Mouse (Mus musculus) megakaryocyte progenitor cell, adult 5-6 weeks (primary cell): ENCODE measurements around the gene Usp19. TPM values are rescaled to one million over a fixed set of nuclear protein-coding genes. Genes with fewer than 3 reads are reported as not detected.

Experiments
- total RNA-seq, 2 experiments: library from RNA; stranded (forward) in 1 of 2; stranded (reverse) in 1 of 2; fragments of 157-497, 149-512 nt in 1 of 2; fragments of 200-1000 nt in 1 of 2; gene quantifications; 2 replicates each; pipeline versions ENCODE4 v1.2.3 to v1.2.4; 2015 to 2017

The Usp19 gene
- total RNA-seq, 2 experiments from 2014 or later, result 36.1 to 38.0 TPM

Other genes starting within 250 kb of the Usp19 start
- 16.1 and 16.5 TPM in 2 replicates for gene Dag1, start 226.6 kb upstream of the Usp19 start, total RNA-seq (2015)
- 3.8 and 4.7 TPM in 2 replicates for gene Dag1, start 226.6 kb upstream of the Usp19 start, total RNA-seq (2017)
- gene Nicn1, start 200.2 kb upstream of the Usp19 start, total RNA-seq (2015), result 9.0 and 10.5 TPM in 2 replicates
- gene Nicn1, start 200.2 kb upstream of the Usp19 start, total RNA-seq (2017), result 3.2 and 4.7 TPM in 2 replicates
- gene Amt, start 193.7 kb upstream of the Usp19 start, total RNA-seq (2015), result 0.37 and 0.85 TPM in 2 replicates
- 1.1 and 1.2 TPM in 2 replicates for gene Amt, start 193.7 kb upstream of the Usp19 start, total RNA-seq (2017)
- gene Rhoa, start 184.5 kb upstream of the Usp19 start, total RNA-seq (2015), result 261 and 298 TPM in 2 replicates
- gene Rhoa, start 184.5 kb upstream of the Usp19 start, total RNA-seq (2017), result 265 and 283 TPM in 2 replicates
- 12.8 and 13.2 TPM in 2 replicates for gene Tcta, start 184.4 kb upstream of the Usp19 start, total RNA-seq (2015)
- gene Tcta, start 184.4 kb upstream of the Usp19 start, total RNA-seq (2017), result 4.1 and 8.7 TPM in 2 replicates
- gene Gpx1, start 151.7 kb upstream of the Usp19 start, total RNA-seq (2015), result 2,374 and 2,432 TPM in 2 replicates
- gene Gpx1, start 151.7 kb upstream of the Usp19 start, total RNA-seq (2017), result 1,500 and 1,804 TPM in 2 replicates
- 108 and 145 TPM in 2 replicates for gene Usp4, start 142.7 kb upstream of the Usp19 start, total RNA-seq (2015)
- 50.9 and 55.0 TPM in 2 replicates for gene Usp4, start 142.7 kb upstream of the Usp19 start, total RNA-seq (2017)
- 0.49 TPM in 1 of 2 replicates, not detected in the other for gene 1700102P08Rik, start 97.8 kb upstream of the Usp19 start, total RNA-seq (2015)
- 0.46 TPM in 1 of 2 replicates, not detected in the other for gene 1700102P08Rik, start 97.8 kb upstream of the Usp19 start, total RNA-seq (2017)
- gene Ccdc36, start 62.1 kb upstream of the Usp19 start, total RNA-seq (2015), result 0.20 and 0.49 TPM in 2 replicates
- gene Ccdc36, start 62.1 kb upstream of the Usp19 start, total RNA-seq (2017), result 0.54 and 0.74 TPM in 2 replicates
- gene BC048562, start 54.1 kb upstream of the Usp19 start, total RNA-seq (2015), result not detected in 2 replicates
- not detected in 2 replicates for gene BC048562, start 54.1 kb upstream of the Usp19 start, total RNA-seq (2017)
- gene Ccdc71, start 30.1 kb upstream of the Usp19 start, total RNA-seq (2015), result 14.6 and 17.9 TPM in 2 replicates
- 13.7 and 14.8 TPM in 2 replicates for gene Ccdc71, start 30.1 kb upstream of the Usp19 start, total RNA-seq (2017)
- 0.46 and 1.1 TPM in 2 replicates for gene Klhdc8b, start 29.0 kb upstream of the Usp19 start, total RNA-seq (2015)
- 4.1 and 8.1 TPM in 2 replicates for gene Klhdc8b, start 29.0 kb upstream of the Usp19 start, total RNA-seq (2017)
- gene Lamb2, start 10.9 kb upstream of the Usp19 start, total RNA-seq (2015), result 0.05 and 0.32 TPM in 2 replicates
- 0.08 TPM in 1 of 2 replicates, not detected in the other for gene Lamb2, start 10.9 kb upstream of the Usp19 start, total RNA-seq (2017)
- gene Qars, start 17.1 kb downstream of the Usp19 start, total RNA-seq (2015), result 177 and 194 TPM in 2 replicates
- gene Qars, start 17.1 kb downstream of the Usp19 start, total RNA-seq (2017), result 184 and 188 TPM in 2 replicates
- 92.3 and 107 TPM in 2 replicates for gene Qrich1, start 26.2 kb downstream of the Usp19 start, total RNA-seq (2015)
- gene Qrich1, start 26.2 kb downstream of the Usp19 start, total RNA-seq (2017), result 133 and 134 TPM in 2 replicates
- 266 and 290 TPM in 2 replicates for gene Impdh2, start 69.7 kb downstream of the Usp19 start, total RNA-seq (2015)
- gene Impdh2, start 69.7 kb downstream of the Usp19 start, total RNA-seq (2017), result 342 and 372 TPM in 2 replicates
- gene Ndufaf3, start 76.8 kb downstream of the Usp19 start, total RNA-seq (2015), result 33.7 and 36.8 TPM in 2 replicates
- gene Ndufaf3, start 76.8 kb downstream of the Usp19 start, total RNA-seq (2017), result 7.3 and 22.1 TPM in 2 replicates
- gene Dalrd3, start 79.3 kb downstream of the Usp19 start, total RNA-seq (2015), result 95.3 and 103 TPM in 2 replicates
- 42.7 and 43.4 TPM in 2 replicates for gene Dalrd3, start 79.3 kb downstream of the Usp19 start, total RNA-seq (2017)
- gene Wdr6, start 88.1 kb downstream of the Usp19 start, total RNA-seq (2015), result 9.8 and 10.2 TPM in 2 replicates
- gene Wdr6, start 88.1 kb downstream of the Usp19 start, total RNA-seq (2017), result 15.5 and 17.4 TPM in 2 replicates
- gene P4htm, start 107.1 kb downstream of the Usp19 start, total RNA-seq (2015), result 0.39 and 1.2 TPM in 2 replicates
- gene P4htm, start 107.1 kb downstream of the Usp19 start, total RNA-seq (2017), result 1.00 and 1.8 TPM in 2 replicates
- gene Arih2, start 158.8 kb downstream of the Usp19 start, total RNA-seq (2015), result 20.0 and 20.1 TPM in 2 replicates
- gene Arih2, start 158.8 kb downstream of the Usp19 start, total RNA-seq (2017), result 42.5 and 47.4 TPM in 2 replicates
- gene Slc25a20, start 171.5 kb downstream of the Usp19 start, total RNA-seq (2015), result 18.5 and 21.5 TPM in 2 replicates
- 26.0 and 28.3 TPM in 2 replicates for gene Slc25a20, start 171.5 kb downstream of the Usp19 start, total RNA-seq (2017)
- gene Prkar2a, start 198.7 kb downstream of the Usp19 start, total RNA-seq (2015), result 20.0 and 21.9 TPM in 2 replicates
- 17.4 and 29.2 TPM in 2 replicates for gene Prkar2a, start 198.7 kb downstream of the Usp19 start, total RNA-seq (2017)